Mouse (Mus musculus): ENCODE results near the gene Trit1.
A peak's percentile ranks its signal among the peaks of the same experiment; 100 is the strongest.
"Not testable (repeated sequence)": the region's sequence is repeated elsewhere in the genome, so short reads cannot be mapped to it uniquely, and the experiment has no call there.

Trit1 gene

DNA sequence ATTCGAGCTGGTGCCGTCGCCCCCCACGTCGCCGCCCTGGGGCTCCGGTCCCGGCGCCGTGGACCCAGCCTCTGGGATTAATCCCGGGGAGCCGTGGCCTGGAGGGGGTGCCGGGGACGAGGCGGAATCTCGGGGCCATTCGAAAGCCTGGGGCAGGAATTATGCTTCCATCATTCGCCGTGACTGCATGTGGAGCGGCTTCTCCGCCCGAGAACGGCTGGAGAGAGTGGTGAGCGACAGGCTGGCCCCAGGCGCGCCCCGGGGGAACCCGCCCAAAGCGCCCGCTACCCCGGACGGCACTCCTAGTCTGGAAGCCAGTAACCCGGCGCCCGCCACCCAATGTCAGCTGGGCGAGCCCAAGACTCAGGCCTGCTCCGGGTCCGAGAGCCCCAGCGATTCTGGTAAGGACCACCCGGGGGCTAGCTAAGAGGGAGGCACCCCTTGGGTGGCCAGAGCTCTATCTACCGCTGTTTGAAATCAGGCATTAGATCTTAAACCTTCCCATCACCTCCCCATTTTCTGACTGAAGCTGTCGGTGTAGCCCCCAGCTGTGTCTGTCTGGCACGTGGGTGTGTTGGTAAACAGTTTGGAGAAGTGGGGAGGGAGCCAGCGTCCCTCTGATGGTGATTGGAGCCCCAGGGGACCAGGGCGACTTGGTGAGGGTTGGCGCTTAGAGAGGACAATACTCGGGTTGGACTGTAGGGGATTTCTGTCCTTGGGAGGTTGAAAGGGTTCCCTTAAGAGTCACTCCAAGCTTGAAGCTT lies 19.6 kb upstream of the Trit1 start:
- DNase-seq (ENCODE audit: low read depth in 1 of 2, low spot score in 2 of 2), result peak in 1 of 2 experiments; percentile 16

DNA sequence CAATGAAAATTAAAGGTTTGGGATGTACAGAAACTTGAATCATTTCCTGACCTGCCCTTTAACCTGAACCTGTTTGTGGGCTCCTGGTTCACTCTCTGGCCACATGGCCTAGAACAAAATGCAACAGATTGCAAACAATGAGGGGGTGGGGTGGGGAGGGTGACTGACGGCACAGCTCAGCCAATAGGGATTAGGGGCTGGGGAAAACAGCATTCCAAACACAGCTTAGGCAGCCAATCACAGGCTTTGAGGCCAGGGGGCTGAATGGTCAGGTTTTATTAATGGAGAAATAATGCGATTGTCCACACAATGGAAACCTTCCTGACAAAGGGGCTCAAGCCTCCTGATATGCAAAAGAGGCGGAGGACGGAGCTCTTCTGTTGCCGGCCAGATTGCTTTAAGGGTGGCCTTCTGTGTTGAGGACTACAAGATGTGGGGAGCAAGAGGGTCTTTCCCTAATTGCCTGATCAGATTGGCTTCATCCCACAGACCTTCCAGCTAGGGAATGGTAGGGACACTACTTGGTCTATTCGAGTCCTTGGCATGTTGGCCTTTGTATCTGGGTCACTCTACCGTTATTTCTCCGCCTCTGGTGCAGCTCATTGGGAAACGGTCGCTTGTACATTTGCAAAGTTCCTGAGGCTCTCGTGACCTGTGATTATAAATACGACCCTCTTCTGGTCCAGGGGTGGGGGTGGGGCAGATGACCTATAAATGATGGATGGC lies 17.7 kb upstream of the Trit1 start:
- DNase-seq (ENCODE audit: low read depth in 1 of 2, low spot score in 2 of 2), result no peak

DNA sequence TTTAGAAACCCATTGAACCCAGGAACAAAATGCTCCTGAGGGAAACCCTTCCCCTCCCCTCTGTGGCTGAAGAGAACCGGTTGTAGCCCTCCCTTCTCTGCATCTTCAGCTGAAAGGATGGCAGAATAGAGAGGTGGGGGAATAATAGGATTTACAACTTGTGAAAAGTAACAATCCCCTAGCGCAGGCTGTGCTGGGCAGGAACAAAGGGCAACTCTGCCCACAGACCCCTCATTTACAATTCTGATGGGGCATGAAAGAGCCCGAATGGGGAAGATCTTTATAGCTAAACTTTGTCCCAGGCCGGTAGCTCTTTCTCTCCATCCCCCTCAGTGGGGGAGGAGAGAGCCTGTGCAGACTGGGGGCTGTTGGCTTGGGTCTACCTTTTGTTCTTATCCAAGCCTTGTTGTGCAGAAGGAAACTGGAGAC lies 17.1 kb upstream of the Trit1 start:
- no peak for DNase-seq (ENCODE audit: low read depth in 1 of 2, low spot score in 2 of 2)

DNA sequence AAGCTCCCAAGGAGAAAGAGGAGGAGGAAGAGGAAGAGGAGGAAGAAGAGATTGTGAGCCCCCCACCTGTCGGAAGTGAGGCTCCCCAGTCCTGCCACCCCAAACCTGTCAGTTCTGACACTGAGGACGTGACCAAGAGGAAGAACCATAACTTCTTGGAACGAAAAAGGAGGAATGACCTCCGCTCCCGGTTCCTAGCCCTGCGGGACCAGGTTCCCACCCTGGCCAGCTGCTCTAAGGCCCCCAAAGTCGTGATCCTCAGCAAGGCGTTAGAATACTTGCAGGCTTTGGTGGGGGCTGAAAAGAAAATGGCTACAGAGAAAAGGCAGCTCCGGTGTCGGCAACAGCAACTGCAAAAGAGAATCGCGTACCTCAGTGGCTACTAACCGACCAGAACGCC lies 16.3 kb upstream of the Trit1 start:
- no peak for DNase-seq (ENCODE audit: low read depth in 1 of 2, low spot score in 2 of 2)

DNA sequence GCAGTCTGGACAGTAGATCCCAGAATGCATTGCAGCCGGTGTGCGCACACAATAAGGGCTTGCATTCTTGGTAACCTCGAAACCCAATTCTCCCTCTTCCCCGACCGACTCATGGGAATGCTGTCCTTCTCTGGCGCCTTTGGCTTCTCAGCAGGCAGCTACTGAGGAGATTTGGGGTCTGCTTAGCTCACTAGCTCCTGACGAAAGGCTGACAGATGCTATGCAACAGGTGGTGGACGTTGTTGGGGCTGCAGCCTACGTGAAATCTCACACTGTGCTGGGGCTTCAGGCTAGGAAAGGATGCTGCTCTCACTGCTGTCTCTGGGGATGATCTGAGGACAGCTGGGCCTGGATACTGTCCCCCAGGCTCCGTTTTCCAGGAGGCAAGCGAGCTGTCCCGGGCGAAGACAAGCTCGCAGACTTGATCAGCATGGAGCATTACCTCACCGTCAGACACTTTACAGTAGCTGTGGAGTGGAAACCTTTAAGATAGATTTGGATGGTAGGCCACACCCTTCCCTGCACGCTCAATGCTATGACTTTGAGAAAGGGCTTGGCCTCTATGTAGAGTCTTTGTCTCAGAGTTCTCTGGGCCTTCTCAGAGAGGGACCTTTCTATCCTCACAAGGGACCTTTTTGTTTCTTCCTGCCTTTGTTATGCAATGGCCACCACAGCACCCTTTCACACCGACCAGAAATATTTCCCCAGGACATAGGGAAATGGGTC lies 15.6 kb upstream of the Trit1 start:
- no peak for DNase-seq (ENCODE audit: low read depth in 1 of 2, low spot score in 2 of 2)

DNA sequence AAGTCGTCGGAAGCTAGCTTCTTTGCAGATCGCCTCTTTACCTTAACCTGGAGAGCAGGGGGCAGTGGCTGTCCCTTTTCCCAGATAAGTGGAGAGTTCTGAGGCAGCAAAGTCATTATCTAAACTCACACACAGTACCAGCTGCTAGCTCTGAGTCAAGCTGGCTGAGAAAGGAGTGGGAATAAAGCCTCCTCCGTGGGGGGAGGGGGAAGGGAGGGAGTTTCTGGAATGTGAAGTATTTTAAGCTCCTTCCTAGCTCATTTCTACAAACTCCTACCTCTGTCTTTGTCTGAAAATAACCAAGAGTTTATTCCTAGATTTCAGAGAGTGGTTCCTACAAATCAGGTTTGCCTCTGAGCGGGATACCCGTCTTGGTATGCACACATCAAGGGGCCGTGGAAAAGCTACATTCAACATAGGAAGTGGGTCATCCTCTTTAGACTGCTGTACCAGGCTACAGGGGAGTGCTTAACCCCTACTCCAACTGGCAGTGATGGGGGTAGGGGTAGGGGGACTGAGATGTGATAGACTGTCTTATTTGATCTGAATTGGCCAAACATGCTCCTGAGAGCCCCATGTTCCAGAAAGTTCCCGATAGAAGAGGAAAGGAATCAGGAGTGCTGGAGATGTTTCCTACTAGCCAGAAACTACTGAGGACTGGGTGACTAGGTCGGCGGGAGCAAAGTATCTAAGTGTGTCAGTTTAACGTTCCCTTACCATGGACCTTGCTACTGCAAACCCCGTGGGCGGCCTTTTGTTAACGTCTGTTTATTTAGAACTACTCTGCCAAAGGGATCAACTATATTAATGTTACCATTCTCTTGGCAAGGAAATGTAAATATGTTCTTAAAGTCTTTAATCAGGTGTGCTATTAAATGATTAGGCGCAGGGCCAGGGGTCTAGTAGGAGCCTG lies 11.1 kb upstream of the Trit1 start:
- DNase-seq (ENCODE audit: low read depth in 1 of 2, low spot score in 2 of 2), result no peak

DNA sequence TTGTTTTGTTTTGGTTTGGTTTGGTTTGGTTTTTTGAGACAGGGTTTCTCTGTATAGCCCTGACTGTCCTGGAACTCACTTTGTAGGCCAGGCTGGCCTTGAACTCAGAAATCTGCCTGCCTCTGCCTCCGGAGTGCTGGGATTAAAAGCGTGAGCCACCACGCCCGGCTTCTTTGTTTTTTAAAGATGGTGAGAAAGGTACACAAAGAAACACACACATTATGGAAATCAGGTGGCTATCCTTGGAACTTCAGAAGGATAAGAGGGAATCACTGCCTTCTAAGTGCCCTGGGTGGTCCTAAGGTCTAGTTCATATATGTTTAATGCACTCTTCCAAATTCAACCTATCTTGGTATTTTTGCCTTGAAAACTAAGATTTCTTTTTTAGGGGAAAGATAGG lies 3.9 kb upstream of the Trit1 start:
- DNase-seq (ENCODE audit: low read depth in 1 of 2, low spot score in 2 of 2), result not testable (repeated sequence)

DNA sequence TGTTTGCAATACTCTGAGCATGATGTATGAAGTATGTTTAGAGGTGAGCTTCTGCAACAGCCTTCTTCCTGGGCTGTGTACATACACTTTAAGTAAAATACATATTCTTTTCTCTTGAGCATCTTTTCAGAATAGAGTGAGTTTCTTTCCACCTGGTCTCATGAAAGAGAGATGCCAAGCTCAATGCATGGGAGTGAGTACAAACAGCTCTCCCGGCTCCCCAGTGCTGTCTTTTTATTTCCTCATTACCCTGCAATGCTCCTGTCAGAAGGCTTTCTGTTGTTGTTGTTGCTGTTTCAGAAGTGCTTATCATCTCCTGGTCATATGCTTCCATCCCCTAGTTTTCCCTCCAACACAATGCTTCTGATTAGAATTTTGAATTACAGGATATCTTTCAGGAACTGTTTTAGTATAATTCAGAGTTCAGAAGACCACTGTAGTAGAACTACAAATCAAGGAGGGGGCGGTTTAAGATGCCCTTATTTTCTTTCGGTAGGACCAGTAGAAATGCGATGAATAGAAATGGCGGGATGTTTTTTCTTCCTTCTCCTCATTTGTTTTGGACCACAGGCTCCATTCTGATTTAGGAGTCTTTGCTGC lies 3.0 kb upstream of the Trit1 start:
- DNase-seq (ENCODE audit: low read depth in 1 of 2, low spot score in 2 of 2), result no peak

DNA sequence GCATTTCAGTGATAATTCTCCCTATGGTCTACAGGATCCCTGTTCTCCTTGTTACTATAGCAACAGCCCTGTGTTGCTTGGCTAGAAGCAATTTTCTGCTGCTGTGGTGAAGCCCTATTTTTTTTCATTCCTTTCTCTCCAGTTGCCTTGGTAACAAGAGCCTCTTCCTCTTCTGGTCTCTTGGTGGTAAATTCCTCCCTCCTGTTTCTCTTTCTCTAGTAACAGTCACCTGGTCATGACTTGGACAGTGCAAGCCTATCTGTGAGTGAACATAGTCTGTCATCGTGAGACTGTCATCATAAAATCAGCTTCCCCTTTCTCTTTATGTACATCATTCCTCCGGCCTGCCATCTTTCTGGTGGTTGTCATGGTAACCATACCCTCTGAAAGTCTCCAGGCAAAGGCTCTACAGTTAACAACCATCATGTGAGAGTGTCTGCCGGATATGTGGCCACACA lies 2.4 kb upstream of the Trit1 start:
- DNase-seq (ENCODE audit: low read depth in 1 of 2, low spot score in 2 of 2), result peak in 1 of 2 experiments; percentile 30

DNA sequence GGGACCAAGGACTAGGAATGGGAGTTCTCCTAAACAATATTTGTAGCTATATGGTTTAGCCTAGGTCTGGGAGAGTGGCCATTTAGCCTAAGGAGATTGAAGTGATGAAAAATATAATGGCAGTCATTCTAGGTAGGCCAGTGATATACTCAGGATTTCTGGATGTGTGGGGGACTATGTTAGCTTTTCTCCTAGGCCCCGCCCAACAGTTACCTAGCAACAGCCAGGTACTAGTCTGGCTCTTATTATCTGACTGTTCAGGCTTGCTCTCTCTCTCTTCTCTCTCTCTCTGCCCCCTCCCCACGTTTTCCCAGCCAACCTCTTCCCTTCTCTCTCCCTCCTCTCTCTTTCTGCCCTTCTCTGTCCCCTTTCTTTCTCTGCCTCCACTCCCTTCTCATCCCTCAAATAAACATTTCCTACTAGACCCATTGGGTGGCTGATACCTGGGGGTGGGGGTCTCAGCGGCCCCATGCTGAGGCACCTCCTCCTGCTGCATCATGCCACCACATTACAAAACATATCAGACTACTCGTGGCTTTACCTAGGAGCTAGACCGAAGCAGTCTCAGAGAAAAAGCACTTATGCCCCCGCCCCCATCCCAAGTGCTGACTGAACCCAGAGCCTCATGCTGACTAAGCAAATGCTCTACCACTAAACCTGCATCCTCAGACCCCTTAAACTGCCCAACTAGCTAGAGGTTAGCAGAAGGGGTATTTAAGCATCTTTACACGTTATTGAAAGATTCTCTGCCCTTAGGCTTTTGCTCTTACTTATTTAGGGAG lies 1.7 kb upstream of the Trit1 start:
- no peak for DNase-seq (ENCODE audit: low read depth in 1 of 2, low spot score in 2 of 2)

DNA sequence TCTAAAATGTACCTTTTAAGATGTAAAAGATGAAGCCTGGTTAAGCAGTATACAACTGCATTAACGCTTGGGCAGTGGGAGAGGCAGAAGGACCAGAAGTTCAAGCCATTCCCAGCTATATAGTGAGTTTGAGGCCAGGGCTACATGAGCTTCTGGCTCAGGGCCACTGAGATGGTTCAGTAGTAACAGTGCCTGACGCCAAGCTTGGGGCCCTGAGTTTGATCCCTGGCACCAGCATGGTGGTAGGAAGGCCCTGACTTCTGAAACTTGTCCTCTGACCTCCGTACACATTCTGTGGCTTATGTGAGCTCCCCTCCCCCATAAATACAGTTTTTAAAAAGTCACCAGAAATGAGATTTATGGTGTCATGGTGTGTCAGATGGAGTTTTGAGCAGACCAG lies 5.2 kb downstream of the Trit1 start:
- DNase-seq (ENCODE audit: low read depth in 1 of 2, low spot score in 2 of 2), result no peak

DNA sequence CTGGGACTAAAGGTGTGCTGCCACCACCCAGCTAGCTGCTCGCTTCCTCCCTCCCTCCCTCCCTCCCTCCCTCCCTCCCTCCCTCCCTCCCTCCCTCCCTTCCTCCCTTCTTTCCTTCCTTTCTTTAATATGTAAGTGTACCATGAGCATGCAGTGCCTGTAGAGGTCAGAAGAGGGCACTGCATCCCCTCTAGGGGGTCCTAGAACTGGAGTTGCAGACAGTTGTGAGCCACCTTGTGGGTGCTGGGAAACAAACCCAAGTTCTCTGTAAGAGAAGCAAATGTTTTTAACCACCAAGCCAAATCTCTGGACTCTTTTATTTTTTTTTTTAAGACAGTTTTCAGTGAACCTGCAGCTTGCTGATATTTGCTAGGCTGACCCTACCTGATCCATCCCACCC lies 6.5 kb downstream of the Trit1 start:
- DNase-seq (ENCODE audit: low read depth in 1 of 2, low spot score in 2 of 2), result no peak

DNA sequence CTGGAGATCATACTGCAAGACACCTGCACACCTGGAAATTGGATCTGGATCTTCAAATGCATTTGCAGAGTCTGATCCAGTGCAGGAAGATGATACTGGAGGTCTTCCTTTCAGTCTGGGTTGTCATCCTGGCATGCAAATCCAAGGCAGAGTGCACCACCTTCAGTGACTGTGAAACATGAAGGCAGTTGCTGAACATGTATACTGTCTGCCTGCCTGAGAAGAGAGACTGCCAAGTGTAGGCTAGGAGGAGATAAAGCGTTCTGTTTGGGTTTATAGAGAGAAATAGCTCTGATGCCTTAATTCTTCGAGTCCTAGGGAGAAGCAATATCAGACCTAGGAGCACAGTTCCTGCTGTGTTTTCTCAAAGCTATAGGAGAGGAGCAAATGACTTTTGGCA lies 9.0 kb downstream of the Trit1 start:
- no peak for DNase-seq (ENCODE audit: low read depth in 1 of 2, low spot score in 2 of 2)

DNA sequence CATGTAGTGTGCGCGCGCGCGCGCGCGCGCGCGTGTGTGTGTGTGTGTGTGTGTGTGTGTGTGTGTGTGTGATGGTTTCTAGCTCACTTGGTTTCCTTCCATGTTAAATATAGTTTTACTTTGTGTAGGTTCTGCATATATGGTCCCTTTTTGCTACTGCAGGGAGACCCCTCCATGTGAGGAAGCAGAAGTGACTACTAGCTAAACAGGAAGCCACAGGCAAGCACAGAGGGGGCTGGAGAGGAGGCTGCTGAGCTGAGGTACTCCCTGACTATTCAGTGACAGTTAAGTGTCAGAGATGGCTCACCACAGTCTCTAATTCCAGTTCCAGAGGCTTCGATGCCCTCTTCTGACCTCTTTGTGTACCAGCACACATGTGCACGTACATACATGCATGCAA lies 9.8 kb downstream of the Trit1 start:
- peak in 1 of 2 experiments; percentile 42 for DNase-seq (ENCODE audit: low read depth in 1 of 2, low spot score in 2 of 2)

DNA sequence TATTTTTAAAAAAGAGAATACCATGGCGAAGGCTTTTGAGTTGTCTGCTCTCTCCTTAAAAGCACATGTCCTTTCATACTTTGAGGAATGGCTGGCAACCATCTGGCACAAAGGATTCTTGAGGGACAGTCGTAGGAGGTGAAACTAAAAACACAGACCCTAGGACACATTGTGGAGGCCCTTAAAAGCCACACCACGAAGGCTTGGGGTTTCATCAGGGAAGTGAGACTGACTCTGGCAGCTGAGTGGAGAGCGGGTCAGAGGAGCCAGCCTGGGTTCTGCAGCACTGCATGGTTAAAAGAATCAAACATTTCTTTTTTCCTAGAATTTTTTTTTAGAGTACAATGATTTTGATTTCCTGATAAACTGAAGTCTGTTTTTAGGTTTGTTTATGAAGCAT lies 10.2 kb downstream of the Trit1 start:
- no peak for DNase-seq (ENCODE audit: low read depth in 1 of 2, low spot score in 2 of 2)

DNA sequence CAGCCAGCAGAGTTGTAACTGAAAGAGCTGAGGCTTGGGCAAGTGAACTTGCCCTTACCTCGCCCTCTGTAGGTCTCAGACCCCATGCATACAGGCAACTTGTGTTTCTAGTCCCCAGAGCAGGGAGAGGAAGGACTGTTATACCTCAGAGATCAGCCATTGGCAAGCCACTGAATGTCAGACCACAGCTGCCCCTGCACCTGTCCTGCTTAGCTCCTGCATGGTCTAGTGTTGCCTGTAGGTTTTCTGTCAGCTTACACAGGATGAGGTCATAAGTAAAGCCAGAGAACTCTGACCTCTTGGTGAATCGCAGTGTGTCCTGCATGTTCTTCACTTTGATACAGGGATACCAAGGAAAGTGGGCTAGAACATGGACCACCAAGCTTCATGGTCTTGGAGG lies 18.4 kb downstream of the Trit1 start:
- DNase-seq (ENCODE audit: low read depth in 1 of 2, low spot score in 2 of 2), result no peak

DNA sequence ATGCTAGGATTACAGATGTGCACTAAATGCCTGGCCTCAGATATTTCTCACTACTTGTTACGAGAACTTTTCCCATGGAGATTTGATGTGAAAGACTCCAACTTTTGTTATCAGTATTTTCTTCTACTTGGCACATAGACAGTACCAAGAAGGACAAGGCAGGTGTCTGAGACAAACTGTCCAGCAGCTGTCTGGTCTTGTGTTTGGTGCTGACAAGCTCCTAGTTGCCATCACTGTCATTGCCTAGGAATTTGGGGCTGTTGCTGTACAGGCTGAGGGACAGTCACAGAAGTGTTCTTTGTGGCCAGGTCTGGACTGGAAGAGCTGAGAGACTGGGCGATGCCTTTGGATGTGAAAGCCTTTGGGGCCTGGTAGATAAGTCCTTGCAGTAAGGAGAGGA lies 19.2 kb downstream of the Trit1 start:
- DNase-seq (ENCODE audit: low read depth in 1 of 2, low spot score in 2 of 2), result no peak

DNA sequence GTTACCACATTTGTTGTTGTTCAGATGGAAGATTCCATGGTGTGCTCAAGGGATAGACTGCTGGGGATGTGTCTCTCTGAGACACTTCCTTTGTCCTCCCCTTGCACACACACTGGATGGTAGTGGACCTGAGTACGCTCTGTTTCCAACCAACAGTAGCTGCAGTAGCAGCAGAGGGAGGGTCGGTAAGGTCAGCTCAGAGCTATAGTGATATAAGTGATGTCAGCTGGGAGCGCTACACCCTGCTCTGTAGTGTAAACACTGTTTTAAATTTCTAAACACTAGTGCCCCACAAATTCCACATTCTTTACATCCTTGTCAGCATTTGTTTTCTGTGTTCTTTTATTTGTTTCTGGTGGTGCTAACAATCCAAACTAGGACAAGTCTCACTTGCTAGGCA lies 20.3 kb downstream of the Trit1 start:
- DNase-seq (ENCODE audit: low read depth in 1 of 2, low spot score in 2 of 2), result no peak

DNA sequence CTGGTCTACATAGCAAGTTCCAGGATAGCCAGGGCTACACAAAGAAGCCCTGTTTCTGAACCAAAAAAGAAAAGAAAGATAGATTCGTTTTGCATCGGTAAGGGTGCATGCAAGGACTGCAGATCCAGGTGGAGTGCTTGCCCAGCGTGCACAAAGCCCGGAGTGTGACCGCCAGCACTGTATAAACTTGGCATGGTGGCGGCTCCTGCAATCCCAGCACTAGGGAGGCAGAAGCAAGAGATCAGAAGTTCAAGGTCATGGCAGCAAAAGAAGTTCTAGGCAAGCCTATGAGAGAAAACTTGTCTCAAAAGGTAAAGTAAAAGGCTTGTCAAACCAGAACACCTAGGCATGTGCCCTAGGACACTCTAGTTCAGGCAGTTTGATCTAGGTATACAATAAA lies 24.7 kb downstream of the Trit1 start:
- DNase-seq (ENCODE audit: low read depth in 1 of 2, low spot score in 2 of 2), result no peak

DNA sequence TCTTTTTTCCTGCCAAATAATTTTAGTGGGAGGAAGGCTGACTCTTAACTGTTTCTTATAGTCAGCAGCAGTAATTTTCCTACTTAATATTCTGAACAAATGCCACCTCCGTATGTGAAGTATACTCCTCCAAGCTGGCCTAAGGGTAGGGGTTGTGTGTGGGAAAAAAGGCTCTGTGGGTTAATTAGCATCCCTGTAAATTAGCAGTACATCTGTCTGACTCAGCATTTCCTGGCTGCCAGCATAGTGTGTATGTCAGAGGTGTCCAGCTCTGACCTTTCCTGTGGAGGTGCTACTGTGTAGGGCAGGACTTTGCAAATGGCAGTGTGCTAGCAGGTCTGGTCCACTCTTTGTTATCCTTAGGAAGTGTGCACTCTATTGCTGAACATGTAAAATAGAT lies 27.5 kb downstream of the Trit1 start:
- DNase-seq (ENCODE audit: low read depth in 1 of 2, low spot score in 2 of 2), result no peak

Data from monocyte, adult 2 months (primary cell).